Mouse (Mus musculus) embryonic facial prominence, embryonic 14.5 days (tissue): Measurements from ENCODE around the gene Aldh8a1. TPM values are rescaled to one million over a fixed set of nuclear protein-coding genes. Genes with fewer than 3 reads are reported as not detected.

Source experiments
- ATAC-seq: fragments of 200-750 bp; cut with Nextera tagmentation; 2 replicates; pipeline ENCODE4 v1.8.0; 2017; ENCODE audit warnings: low read depth, moderate number of reproducible peaks, moderate TSS enrichment
- DNase-seq: peaks from one replicate; pipeline ENCODE4 v3.0.0-alpha.2; 2015; ENCODE audit warnings: low spot score
- H3K27ac ChIP-seq: fragments of 300-500 bp; sonication (generic); replicated peaks from 2 replicates; pipeline ENCODE4 v1.5.1; 2014; ENCODE audit warnings: low read depth, mild to moderate bottlenecking, low read length, moderate library complexity
- H3K27me3 ChIP-seq: fragments of 300-500 bp; sonication (generic); replicated peaks from 2 replicates; pipeline ENCODE4 v1.6.1; 2014; ENCODE audit warnings: low read length; ENCODE audit not compliant: control insufficient read depth, insufficient read depth
- H3K36me3 ChIP-seq: fragments of 300-500 bp; sonication (generic); 2 replicates; pipeline ENCODE4 v1.6.1; 2014; ENCODE audit warnings: low read length, mixed read lengths; ENCODE audit not compliant: control insufficient read depth, insufficient read depth
- H3K4me1 ChIP-seq: fragments of 300-500 bp; sonication (generic); 2 replicates; pipeline ENCODE4 v1.6.1; 2014; ENCODE audit warnings: antibody characterized with exemption, low read length; ENCODE audit not compliant: control insufficient read depth, insufficient read depth
- H3K4me2 ChIP-seq: fragments of 300-500 bp; sonication (generic); 2 replicates; pipeline ENCODE4 v1.6.1; 2014; ENCODE audit warnings: low read depth, mild to moderate bottlenecking, low read length, moderate library complexity, mixed read lengths
- H3K4me3 ChIP-seq: fragments of 300-500 bp; sonication (generic); 2 replicates; pipeline ENCODE4 v1.5.1; 2014; ENCODE audit warnings: low read depth, mild to moderate bottlenecking, low read length
- H3K9ac ChIP-seq: fragments of 300-500 bp; sonication (generic); 2 replicates; pipeline ENCODE4 v1.6.1; 2014; ENCODE audit warnings: low read depth, mild to moderate bottlenecking, low read length, moderate library complexity, mixed read lengths
- H3K9me3 ChIP-seq: fragments of 300-500 bp; sonication (generic); 2 replicates; pipeline ENCODE4 v1.6.1; 2016; ENCODE audit warnings: low read length; ENCODE audit not compliant: control insufficient read depth
- WGBS: fragments of 180-500 bp; shearing (Covaris S2); extraction: QIAGEN DNeasy Blood & Tissue Kit; methylation state at CpG from one replicate; pipeline ENCODE4 v1.1.7; 2014; 5-methylcytosine and 5-hydroxymethylcytosine counted together
- polyA plus RNA-seq: library from polyadenylated mRNA; unstranded; fragments of >200 nt; fragmentation: Nextera tagmentation; extraction: Ambion mirVana; gene quantifications from 2 replicates; pipeline ENCODE4 v1.2.1, GENCODE M21; 2014

Aldh8a1 gene
- polyA plus RNA-seq, 1 experiment from 2014 or later: not detected

DNA sequence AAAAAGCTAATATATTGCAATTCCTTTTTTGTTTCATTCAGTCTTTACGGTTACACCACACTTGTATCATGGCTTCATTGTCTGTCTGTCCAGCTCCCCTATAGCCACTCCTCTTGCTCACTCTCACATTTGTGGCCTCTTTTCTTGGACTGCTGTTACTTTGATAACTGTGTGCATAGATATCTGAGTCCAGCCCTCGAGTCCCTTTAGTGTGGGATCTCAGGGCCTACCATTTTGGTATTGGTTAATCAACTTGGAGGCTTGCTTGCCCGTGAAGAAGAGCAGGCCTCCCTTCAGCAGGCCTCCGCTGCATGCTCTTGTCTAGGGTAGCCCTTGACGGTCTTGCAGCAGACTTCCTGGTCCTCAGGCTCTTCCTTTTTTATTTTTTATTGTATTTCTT, 27.6 kb upstream of the Aldh8a1 start:
- no peak overlapping the region for H3K4me3 ChIP-seq
- H3K36me3 ChIP-seq: peaks cover 66% of the 10 kb centered on the region

DNA sequence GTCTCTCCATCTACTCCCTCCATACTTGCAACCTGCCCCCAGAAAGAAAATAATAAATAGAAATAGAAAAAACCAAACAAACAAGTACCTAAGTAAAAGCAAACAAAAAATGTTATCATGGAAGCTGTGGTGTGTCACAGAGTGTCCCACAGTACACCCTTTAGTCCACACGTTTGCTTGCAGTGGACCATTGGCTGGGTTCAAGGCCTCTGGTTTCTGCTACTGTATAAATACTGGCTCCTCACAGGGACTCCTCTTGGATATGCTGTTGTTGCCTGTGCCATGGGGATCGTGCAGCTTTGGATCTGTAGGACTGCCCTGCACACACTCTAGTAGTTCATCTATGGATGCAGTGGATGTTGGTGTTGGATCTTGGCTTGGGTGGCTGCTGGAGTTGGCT, 27.1 kb upstream of the Aldh8a1 start:
- no peak for ATAC-seq
- Histone ChIP-seq H3K9me3 (no peaks in the 10 kb centered on the region), H3K4me1 (no peaks in the 10 kb centered on the region), H3K9ac (no peak overlapping the region), H3K4me3 (no peak overlapping the region), H3K27me3 (no peaks in the 10 kb centered on the region), H3K27ac (no peak overlapping the region), H3K4me2 (no peak overlapping the region), H3K36me3 (peaks cover 71% of the 10 kb centered on the region)
- no peak for DNase-seq
- WGBS: 89% methylated on average over 2 of the region's 2 CpGs

More for the DNA sequence above, 27.6 kb upstream of the Aldh8a1 start:
- ATAC-seq (no peak), DNase-seq (no peak)
- H3K27ac ChIP-seq: no peak overlapping the region
- no peaks in the 10 kb centered on the region for H3K27me3 ChIP-seq
- H3K4me2 ChIP-seq: no peak overlapping the region
- no peaks in the 10 kb centered on the region for H3K9me3 ChIP-seq
- H3K9ac ChIP-seq: no peak overlapping the region
- no peaks in the 10 kb centered on the region for H3K4me1 ChIP-seq
- WGBS: 93% methylated on average over 5 of the region's 5 CpGs

DNA sequence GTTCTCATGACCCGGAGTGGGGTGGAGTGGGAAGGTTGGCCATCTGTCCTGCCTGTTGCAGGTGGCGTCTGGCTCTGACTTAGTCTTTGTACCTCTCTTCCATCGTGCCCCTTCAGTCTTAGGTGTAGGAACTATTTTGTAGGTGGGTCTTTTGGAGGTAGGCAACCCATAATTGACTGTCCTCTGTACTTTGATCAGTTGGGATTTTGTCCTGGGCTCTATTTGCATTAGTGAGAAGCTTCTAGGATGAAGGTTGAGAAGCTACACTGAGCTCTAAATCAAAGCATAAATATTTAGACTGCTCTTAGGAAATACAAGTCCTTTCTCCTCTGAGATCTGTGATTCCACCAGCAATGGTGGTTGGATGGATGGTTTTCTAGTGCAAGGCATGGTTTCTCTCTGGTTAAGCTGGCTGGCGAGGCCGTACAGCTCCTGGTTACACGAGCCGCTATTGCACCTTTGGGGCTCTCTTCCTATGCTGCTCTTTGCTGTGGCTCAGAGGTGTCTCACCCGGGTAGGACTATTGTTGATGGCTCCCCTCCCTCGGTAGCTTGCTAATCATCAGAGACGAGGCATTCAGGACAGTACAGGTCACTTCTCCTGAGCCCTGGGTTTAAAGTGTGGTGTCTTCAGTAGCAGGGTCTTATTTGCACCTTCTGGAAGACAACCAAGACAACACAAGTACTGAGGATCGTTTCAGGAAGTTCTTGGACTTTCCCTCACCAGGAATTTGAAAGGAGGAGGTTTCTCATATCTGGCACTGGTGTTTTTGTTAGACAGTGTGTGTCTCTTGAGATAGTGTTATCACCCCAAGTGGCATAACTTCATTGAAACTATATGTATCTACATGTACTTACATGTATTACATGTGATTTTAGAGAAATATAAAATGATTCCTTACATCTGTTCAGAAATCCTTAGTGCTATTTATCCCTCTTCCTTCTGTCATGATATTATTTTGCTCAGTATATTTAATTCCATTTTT, 26.3 kb upstream of the Aldh8a1 start:
- Histone ChIP-seq H3K4me1 (no peaks in the 10 kb centered on the region), H3K4me2 (no peak overlapping the region), H3K9ac (no peak overlapping the region), H3K9me3 (no peaks in the 10 kb centered on the region), H3K4me3 (no peak overlapping the region), H3K36me3 (peaks cover 68% of the 10 kb centered on the region), H3K27ac (no peak overlapping the region), H3K27me3 (no peaks in the 10 kb centered on the region)
- 92% methylated on average over 11 of the region's 11 CpGs for WGBS
- DNase-seq (no peak), ATAC-seq (no peak)

DNA sequence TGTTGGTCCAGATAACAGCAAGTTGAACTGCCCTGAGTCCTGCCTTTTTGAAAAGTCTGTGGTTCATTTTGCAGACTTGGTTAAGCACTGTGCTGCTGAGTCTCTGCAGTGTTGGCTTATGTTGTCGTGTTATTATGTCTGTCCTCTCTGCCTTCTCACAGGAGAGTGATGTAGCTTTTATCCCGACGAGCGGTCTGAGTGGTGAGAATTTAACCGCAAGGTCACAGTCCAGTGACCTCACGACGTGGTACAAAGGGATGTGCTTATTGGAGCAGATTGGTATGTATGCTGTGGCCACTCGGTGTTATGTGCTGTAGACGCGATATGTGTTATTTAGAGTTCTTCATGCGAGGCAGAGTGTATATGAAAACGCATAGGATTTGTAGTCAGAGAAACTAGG, 25.3 kb upstream of the Aldh8a1 start:
- peaks cover 70% of the 10 kb centered on the region for H3K36me3 ChIP-seq
- 84% methylated on average over 12 of the region's 12 CpGs for WGBS

DNA sequence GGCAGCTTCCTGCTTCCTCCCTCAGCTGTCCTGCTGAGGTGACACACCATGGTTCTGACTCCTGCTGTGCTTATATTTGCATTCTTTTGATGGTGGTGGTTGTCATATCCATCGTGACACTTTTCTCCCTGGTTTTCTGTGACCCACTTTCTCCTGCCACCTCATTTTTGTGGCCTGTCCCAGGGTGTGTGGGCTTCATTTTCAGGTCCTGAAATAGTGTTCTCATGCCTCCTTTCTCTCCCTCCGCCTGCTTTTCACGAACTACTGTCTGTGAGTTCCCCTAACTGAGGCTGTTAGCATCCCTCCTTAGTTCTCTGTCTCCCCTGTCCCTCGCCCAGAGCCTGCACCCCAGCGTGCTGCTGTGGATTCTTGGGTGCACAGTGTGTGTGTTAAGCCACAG, 23.2 kb upstream of the Aldh8a1 start:
- H3K9ac ChIP-seq: no peak overlapping the region
- no peak overlapping the region for H3K4me2 ChIP-seq
- H3K36me3 ChIP-seq: peaks cover 76% of the 10 kb centered on the region
- H3K9me3 ChIP-seq: no peaks in the 10 kb centered on the region
- ATAC-seq (no peak), DNase-seq (no peak)
- no peak overlapping the region for H3K4me3 ChIP-seq
- H3K4me1 ChIP-seq: no peaks in the 10 kb centered on the region
- 74% methylated on average over 5 of the region's 5 CpGs for whole genome bisulfite sequencing
- no peak overlapping the region for H3K27ac ChIP-seq
- H3K27me3 ChIP-seq: no peaks in the 10 kb centered on the region

More for the DNA sequence above, 25.3 kb upstream of the Aldh8a1 start:
- H3K27me3 ChIP-seq: no peaks in the 10 kb centered on the region
- no peaks in the 10 kb centered on the region for H3K4me1 ChIP-seq
- no peak overlapping the region for H3K9ac ChIP-seq
- no peak overlapping the region for H3K4me3 ChIP-seq
- H3K4me2 ChIP-seq: no peak overlapping the region
- DNase-seq (no peak), ATAC-seq (no peak)
- H3K27ac ChIP-seq: no peak overlapping the region
- H3K9me3 ChIP-seq: no peaks in the 10 kb centered on the region

DNA sequence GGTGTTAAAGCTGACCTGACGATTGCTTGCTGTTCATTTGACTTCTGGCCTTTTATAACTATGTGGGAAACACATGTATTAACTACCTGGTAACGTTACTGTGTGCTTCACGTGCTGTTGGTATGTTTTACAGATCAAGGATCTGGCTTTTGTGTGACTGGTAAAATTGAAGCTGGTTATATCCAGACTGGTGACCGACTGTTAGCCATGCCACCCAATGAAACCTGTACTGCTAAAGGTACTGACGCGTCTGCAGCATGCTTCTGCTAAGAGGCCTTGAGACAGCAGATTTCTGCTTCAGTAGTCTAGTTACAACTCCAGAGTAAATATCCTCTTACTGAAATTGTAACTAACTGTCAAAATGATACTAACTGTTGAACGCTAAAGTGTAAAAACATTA, 22.6 kb upstream of the Aldh8a1 start:
- Histone ChIP-seq H3K9me3 (no peaks in the 10 kb centered on the region), H3K9ac (no peak overlapping the region), H3K36me3 (peaks cover 78% of the 10 kb centered on the region), H3K27me3 (no peaks in the 10 kb centered on the region), H3K4me2 (no peak overlapping the region), H3K27ac (no peak overlapping the region), H3K4me3 (no peak overlapping the region), H3K4me1 (no peaks in the 10 kb centered on the region)
- ATAC-seq: no peak
- WGBS: 93% methylated on average over 7 of the region's 7 CpGs
- no peak for DNase-seq

DNA sequence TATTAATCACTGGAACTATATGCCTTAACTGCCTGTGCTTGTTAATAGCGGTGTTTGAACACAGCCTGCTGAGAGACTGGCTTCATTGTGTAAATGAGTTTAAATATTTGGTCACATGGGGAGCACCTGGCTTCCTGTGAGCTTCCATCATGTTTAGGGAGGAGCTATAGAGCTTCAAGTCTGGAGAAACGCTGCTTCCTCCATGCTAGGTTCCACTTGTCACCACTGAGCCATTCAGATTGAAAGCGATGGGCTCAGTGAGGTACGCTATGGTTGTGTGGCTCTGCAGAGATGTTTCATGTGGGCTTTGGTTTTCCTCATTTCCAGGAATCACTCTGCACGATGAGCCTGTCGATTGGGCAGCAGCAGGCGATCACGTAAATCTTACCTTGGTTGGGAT, 19.1 kb upstream of the Aldh8a1 start:
- H3K4me1 ChIP-seq: no peaks in the 10 kb centered on the region
- DNase-seq: no peak
- WGBS: 94% methylated on average over 8 of the region's 8 CpGs
- no peak overlapping the region for H3K27ac ChIP-seq
- H3K9me3 ChIP-seq: no peaks in the 10 kb centered on the region
- H3K27me3 ChIP-seq: no peaks in the 10 kb centered on the region
- H3K36me3 ChIP-seq: peaks cover 68% of the 10 kb centered on the region
- no peak overlapping the region for H3K9ac ChIP-seq
- no peak overlapping the region for H3K4me2 ChIP-seq
- no peak for ATAC-seq
- no peak overlapping the region for H3K4me3 ChIP-seq

GRCm38 (mm10) chr10:21359086-21359485, 18.0 kb upstream of the Aldh8a1 start:
- Histone ChIP-seq H3K27me3 (no peaks in the 10 kb centered on the region), H3K9me3 (no peaks in the 10 kb centered on the region), H3K36me3 (peaks cover 71% of the 10 kb centered on the region), H3K27ac (no peak overlapping the region), H3K4me3 (no peak overlapping the region), H3K9ac (no peak overlapping the region), H3K4me2 (no peak overlapping the region), H3K4me1 (no peaks in the 10 kb centered on the region)
- DNase-seq: no peak
- no peak for ATAC-seq
- 91% methylated on average over 4 of the region's 4 CpGs for WGBS

DNA sequence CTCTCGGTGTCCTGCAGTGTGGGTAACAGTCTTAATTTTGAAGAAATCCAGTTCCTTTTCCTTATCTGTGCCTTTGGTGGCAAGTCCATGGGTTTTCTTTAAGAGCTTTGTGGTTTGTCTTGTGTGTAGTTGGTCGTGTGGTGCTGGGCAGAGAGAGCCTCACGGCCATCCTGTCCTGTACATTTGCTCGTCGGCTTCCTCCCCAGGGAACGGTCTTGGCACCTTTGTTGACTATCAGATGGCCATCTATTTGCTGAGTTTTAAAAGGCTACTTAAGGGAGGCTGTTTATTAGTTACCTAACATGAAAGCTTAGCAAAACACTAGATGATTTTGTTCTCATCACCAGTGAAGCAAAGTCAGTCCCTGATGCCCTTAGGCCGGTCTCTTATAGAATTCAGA, 15.2 kb upstream of the Aldh8a1 start:
- H3K9me3 ChIP-seq: no peaks in the 10 kb centered on the region
- 76% methylated on average over 7 of the region's 7 CpGs for WGBS
- no peak for ATAC-seq

More for the DNA sequence above, 15.2 kb upstream of the Aldh8a1 start:
- Histone ChIP-seq H3K4me2 (no peak overlapping the region), H3K27me3 (no peaks in the 10 kb centered on the region), H3K36me3 (peaks cover 72% of the 10 kb centered on the region), H3K4me3 (no peak overlapping the region), H3K27ac (no peak overlapping the region), H3K9ac (no peak overlapping the region), H3K4me1 (no peaks in the 10 kb centered on the region)
- no peak for DNase-seq
